Mouse (Mus musculus) layer of hippocampus, postnatal 14 days (tissue): ENCODE data around the gene Elovl5. TPM values are rescaled to one million over a fixed set of nuclear protein-coding genes. Genes with fewer than 3 reads are reported as not detected.

Experiments
- DNase-seq, 2 experiments: peaks; one replicate each; pipeline ENCODE4 v3.0.0; 2021 to 2022; ENCODE audit warnings: low spot score in 2 of 2, mixed read lengths in 1 of 2
- long read RNA-seq, 2 experiments: library from polyadenylated mRNA; stranded (forward); transcript quantifications; one replicate each; pipeline ENCODE4 v2.0.0; 2021
- total RNA-seq, 2 experiments: library from RNA; stranded (reverse); gene quantifications; 2 replicates each; pipeline ENCODE4 v1.2.3; 2021

The Elovl5 gene
- 10 to 100 TPM; 89.1 to 89.5 TPM for total RNA-seq
- long read RNA-seq, experiment 1, transcript Elovl5-201 (8 exons, 2,782 nt), result major isoform, 32 of 57 reads
- long read RNA-seq, experiment 1, partial matches to known transcripts, result 20 of 57 reads
- long read RNA-seq, experiment 1, other reads (novel, unspliced or antisense), result 5 of 57 reads
- long read RNA-seq, experiment 2, transcript Elovl5-201 (8 exons, 2,782 nt), result major isoform, 42 of 74 reads
- long read RNA-seq, experiment 2, partial matches to known transcripts, result 23 of 74 reads
- long read RNA-seq, experiment 2, other reads (novel, unspliced or antisense), result 9 of 74 reads

- peak; percentile 98 to 99 for DNase-seq
These were observed at the start of gene Elovl5 for GRCm38 (mm10) chr9:77917074-77917621. Gene Elovl5, plus strand, starts transcription at chr9:77917364.

- DNase-seq, result no peak
These were observed 25.7 kb upstream of the Elovl5 start for GRCm38 (mm10) chr9:77891501-77891900.

- no peak for DNase-seq
These were observed 18.6 kb upstream of the Elovl5 start for GRCm38 (mm10) chr9:77898551-77898950.

- no peak for DNase-seq
These were observed 13.0 kb upstream of the Elovl5 start for GRCm38 (mm10) chr9:77904133-77904532.

- DNase-seq, result no peak
These were observed 7.4 kb upstream of the Elovl5 start for GRCm38 (mm10) chr9:77909572-77910269.

GRCm38 (mm10) chr9:77910270-77911240, 6.6 kb upstream of the Elovl5 start:
- DNase-seq, result peak; percentile 80 to 86

GRCm38 (mm10) chr9:77911508-77912229, 5.5 kb upstream of the Elovl5 start:
- DNase-seq, result no peak

GRCm38 (mm10) chr9:77912246-77912645, 4.9 kb upstream of the Elovl5 start:
- no peak for DNase-seq

GRCm38 (mm10) chr9:77914616-77915015, 2.5 kb upstream of the Elovl5 start:
- no peak for DNase-seq

GRCm38 (mm10) chr9:77915791-77916190, 1.4 kb upstream of the Elovl5 start:
- no peak for DNase-seq

- DNase-seq, result no peak
These were observed 513 bp downstream of the Elovl5 start for GRCm38 (mm10) chr9:77917622-77918131.

- no peak for DNase-seq
These were observed 1.0 kb downstream of the Elovl5 start for GRCm38 (mm10) chr9:77918211-77918610.

- no peak for DNase-seq
These were observed 2.0 kb downstream of the Elovl5 start for GRCm38 (mm10) chr9:77918961-77919670.

GRCm38 (mm10) chr9:77920481-77920880, 3.3 kb downstream of the Elovl5 start:
- DNase-seq, result no peak

GRCm38 (mm10) chr9:77921366-77922260, 4.4 kb downstream of the Elovl5 start:
- DNase-seq, result no peak

- no peak for DNase-seq
These were observed 6.6 kb downstream of the Elovl5 start for GRCm38 (mm10) chr9:77923774-77924173.

- DNase-seq, result no peak
These were observed 7.0 kb downstream of the Elovl5 start for GRCm38 (mm10) chr9:77924199-77924598.

GRCm38 (mm10) chr9:77926151-77926550, 9.0 kb downstream of the Elovl5 start:
- no peak for DNase-seq

- no peak for DNase-seq
These were observed 9.7 kb downstream of the Elovl5 start for GRCm38 (mm10) chr9:77926911-77927310.
